Mouse (Mus musculus) telencephalon, adult 2 months (tissue): ENCODE measurements at regions not wholly inside any gene's neighbourhood (a gene's known extent, or its start where the extent isn't known, plus 50 kb on each side); places are given as distances from the start of the nearest gene placed in this dataset.

Experiments
- DNase-seq: peaks from one replicate; pipeline ENCODE4 v3.0.0-alpha.2; 2011; ENCODE audit warnings: low read depth, low spot score

DNA sequence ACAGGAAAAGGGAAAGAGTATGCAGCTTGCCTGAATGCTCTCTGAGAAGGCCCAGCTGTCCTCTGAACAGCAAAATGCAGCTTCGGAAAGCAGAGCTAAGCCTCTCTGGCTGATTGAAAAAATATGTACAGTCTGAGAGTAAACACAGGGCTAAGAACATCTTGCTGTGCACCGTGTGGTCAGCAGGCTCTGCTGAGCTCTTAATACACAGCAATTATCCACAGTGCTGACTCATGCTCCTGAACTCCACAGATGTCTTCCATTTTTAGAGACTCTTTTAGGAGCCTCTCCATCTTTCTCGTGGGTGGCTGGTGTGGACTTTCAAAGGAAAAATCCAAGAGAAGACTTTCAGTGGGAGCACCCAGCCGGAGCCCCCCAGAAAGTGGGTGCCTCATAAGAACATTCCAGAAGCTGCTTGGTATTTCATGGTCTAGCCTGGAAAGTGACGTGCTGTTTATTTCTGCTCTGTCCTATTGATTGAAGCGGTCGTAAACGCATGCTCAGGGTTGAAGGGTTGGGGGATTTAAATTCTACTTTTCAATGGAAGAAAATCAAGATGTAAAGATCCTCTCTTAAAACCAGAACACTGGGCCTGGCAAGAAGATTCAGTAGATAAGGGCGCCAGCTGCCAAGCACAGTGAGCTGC, 209.5 kb downstream of the Mreg start:
- DNase-seq = peak; percentile 78

DNA sequence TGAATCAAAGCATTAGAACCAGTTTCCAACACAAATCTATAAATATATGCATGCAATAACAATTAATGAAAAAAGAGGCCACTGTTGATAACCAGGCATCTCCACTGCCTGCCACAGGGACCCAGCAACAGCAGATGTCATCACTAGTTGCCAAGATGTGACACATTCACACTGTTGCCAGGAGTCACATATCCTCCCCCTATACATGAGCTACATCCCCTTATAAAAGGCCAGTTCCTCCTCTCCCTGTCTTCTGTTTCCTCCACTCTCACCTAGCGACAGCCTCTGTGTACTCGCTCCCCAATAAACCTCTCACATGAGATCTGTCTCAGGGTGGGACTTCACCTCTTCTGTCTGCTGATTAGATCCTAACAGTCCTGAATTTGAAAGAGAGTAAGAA, 211.4 kb downstream of the Mreg start:
- no peak for DNase-seq

DNA sequence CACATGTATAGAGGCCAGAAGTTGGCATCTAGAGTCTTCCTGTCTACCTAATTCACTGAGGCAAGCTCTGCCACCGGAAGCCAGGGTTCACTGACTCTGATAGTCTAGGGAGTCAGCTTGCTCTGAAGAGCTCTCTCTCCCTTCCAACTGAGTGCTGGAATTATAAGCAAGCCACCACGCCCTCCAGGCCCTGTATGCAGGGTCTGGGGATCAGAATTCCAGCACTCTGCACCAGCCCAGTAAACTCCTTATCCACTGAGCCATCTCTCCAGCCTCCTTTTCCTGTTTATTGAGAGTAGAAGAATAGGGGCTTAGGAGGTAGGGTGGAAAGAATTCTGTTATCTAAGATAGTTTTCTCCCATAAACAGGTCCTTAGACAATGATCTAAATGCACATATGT, 215.3 kb downstream of the Mreg start:
- DNase-seq = no peak

DNA sequence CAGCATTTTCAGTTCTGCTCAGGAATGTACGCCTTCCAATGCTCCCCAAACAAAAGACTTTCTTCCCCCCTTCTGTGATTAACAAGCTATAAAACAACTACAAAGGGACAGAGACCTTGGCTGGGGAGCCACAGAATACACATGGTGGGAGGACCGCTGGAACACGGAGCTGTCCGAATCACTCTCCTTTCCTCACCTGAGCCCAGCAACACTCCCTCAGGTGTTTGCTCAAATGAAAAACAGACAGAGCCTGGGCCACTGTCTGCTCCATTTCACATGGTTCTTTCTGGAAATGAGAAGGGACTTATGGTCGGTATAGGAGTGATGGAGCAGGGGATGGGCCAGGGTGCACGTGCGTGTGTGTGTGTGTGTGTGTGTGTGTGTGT, 215.9 kb downstream of the Mreg start:
- no peak for DNase-seq

DNA sequence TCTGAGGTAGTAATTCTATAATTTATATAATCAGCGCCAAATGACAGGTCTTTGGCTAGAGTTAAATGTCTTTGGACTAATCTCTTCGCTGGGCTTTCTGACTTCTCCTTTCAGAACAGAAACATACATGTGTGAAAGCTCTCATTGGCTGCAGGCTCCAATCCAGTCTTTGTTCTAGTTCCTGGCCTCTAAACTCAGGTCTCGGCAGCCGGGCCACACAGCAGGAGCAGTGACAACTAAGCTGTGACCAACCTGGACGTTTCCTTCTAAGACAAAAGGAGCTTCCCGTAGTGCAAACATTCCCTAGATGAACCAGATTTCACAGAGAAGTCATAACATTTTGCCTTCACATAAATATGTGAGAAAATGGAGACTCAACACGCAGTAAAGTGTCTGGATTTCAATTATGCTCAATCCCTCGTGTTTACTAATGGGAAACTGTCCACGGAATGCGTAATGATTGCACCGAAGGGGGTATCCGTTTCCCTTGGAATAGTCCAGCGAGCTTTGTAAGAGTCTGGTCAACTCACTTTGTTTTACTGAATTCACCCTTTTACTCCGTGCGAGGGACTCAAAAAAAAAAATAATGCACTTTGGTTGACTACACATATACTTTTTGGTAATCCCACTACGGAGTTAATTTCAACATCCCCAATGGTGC, 216.4 kb downstream of the Mreg start:
- DNase-seq = no peak

DNA sequence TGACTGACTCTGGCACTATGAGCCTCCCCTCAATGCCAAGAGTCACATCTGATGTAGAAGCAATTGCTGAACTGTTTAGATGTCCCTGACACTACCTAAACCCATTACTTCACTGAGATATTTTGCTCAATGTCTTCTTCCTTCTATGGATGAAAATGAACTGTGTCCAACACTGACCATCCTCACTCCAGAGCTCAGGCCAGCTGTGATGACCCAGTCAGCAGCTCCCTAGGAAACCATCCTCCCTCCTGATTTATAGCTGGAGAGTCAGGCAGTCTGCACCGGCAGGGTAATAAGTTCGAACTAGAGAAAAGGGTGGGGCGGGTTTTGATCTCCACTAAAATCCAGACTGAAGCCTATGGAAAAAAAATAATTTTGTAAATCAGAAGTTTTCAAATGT, 221.2 kb downstream of the Mreg start:
- no peak for DNase-seq

DNA sequence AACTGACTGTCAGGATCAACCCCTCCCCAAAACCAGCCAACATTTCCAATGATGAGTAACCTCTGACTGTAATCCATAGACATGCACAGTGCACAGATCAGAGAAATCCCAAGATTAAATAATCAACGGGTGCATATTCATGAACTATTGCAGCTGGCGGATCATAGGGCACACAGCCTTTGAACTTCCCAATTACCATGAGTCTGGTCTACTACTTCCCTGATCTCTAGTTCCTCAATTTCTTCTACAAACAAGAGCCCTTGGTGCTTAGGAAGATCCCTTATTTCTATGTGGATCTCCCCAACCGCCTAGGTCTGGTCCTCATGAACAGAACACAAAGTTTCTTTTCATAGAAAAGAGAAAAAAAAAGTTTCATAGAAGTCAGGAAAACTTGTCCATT, 224.0 kb downstream of the Mreg start:
- DNase-seq = no peak

DNA sequence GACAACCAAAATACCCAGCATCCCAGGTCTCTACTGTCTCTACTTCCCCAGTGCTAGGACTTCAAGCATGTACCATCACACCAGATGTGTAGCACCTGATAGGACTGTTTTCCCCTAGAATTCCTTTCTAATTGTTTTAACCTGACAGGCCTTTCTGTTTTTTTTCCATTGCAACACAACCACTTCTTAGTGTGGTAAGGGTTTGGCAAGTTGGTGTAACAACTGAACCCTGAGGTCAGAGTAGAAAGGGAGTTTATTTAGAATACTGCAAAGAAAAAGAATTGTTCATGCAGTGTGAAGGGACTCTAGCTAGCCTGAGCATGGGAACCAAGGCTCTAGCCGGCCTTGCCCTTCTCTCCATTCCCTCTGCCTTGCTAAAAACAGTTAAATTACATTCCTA, 226.1 kb downstream of the Mreg start:
- DNase-seq = no peak

DNA sequence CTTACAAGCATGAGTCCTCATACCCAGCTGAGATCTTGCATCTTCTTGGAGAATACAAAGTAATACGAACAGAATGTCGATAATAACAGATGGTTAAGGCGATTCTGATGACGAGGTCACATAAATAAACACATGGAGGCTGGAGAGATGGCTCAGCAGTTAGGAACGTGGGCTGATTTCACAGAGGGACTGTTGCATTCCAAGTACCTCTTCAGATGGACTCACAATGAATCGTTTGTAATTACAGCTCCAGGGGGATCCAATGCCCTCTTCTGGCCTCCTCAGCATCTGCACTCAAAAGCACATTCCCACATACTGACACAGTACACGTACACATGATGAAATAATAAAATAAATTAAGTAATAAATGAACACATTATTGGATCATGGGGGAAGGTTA, 228.3 kb downstream of the Mreg start:
- no peak for DNase-seq

DNA sequence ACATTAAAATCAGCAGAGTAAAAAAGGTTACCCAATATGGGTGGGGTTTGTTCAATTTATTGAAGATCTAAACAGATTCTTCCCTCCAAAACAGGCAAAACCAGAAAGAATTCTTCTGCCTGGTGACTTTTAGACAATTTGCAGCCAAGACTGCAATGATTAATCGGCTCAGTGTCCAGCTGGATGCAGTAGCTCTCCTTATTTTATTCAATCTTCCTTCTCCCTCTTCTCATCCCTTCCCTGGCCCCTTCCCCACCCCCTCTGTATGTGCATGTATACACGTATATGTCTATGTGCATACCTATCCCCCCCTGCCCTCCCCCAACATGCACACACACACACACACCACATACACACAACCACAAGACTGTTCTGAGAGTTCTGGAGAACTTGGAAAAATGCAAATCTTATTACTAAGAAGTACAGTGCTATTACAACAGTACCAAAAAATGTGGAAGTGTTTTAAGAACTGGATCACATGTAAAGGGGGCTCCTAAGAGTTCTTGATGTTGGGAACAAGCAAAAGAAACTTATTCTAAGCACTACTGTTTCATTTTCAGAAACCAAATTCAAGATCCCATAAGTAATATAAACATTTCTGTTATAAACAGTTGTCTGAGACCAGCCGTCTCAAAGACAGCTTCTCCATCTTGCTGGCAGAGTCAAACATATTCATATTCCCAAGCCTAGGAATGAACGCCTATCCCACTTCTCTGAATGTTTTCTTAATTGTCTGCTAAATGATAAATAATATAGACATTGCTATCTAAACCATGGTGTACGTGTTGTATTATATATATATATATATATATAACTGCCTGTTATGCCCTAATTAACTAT, 229.5 kb downstream of the Mreg start:
- no peak for DNase-seq

DNA sequence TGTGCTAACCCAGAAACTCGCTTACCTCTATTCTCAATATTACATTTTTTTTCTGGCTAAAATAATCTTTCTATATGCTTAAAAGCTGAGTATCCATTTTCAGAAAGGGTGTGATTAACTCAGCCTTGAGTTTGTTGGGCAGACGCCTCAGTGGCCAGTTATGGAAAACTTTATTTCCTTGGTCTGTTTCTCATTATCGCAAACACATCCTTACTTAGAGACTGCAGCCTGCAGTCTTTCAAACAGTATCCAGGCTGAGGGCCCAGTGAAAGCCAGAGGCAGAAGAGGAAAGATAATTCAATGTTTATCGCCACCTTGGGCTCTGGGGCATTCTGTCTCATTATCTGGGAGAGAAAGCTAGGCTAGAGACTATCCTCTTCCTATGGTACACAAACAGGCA, 231.5 kb downstream of the Mreg start:
- DNase-seq = no peak

DNA sequence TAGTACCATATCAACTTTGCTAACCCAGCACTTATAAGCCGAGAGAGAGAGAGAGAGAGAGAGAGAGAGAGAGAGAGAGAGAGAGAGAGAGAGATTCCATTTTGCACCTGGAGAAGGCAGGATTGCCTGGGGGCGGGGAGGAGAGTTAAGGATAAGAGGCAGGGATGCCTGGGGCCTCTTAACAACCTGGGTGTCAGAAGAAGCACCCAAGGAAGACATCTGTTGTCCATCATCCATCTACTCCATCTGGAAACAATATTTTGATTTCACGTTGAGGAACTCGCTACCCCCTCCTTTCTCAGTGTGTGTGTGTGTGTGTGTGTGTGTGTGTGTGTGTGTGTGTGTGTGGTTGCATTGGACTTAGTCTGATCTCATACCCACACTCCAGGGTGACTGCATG, 232.8 kb downstream of the Mreg start:
- no peak for DNase-seq

DNA sequence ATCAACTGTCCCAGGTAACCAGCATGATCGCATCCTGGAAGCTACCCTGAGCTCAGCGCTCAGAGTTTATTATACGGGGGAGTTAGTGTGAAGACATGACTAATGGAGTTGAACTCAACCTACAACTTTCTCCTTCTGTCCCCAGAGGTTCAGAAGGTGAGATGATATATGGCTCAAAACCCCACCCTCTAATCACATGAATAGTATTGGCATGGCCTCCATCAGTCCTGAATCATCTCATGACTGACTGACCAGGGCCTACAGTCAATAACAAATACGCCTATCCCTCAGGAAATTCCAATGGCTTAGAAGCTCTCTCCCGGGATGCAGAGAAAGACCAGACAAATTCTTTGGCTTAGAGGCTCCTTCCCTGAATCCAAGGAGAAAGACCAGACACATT, 234.7 kb downstream of the Mreg start:
- DNase-seq = no peak

DNA sequence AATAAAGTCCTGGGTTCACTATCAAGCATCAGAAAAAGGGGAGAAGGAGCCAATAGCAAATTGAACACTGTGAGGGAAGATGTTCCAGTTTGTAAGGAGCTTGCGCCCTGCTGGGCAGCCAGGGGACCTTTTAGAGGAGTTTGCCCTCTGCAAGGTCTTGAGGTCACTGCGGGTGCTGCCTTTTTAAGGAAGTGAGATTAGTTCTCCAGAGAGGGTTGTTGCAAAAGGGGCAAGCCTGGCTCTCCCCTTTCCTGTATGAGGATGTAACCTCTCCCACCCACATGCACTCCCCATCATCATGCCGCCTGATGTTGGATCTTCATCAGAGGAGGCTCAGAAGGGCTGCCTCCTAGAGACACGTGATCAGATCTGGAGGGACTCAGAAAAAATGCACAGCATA, 237.4 kb downstream of the Mreg start:
- no peak for DNase-seq

DNA sequence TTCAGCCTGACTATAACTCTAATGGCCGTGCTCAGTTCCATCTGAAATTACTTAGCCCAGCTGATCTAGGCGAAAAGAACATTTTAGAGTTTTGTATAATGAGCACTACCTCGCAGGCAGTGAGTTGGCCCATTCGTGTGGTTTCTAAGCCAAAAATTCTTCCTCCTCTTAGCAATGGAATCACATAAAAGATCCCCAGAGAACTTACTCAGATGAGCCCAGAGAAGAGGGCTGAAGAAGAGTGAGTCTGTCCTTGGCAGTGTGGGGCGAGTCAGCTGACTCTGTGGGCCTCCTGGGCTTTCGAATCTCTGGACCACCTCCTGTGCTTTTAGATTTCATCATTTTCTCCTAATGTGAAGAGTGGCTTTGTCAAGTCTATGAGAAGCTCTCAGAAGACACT, 240.2 kb downstream of the Mreg start:
- peak; percentile 42 for DNase-seq

DNA sequence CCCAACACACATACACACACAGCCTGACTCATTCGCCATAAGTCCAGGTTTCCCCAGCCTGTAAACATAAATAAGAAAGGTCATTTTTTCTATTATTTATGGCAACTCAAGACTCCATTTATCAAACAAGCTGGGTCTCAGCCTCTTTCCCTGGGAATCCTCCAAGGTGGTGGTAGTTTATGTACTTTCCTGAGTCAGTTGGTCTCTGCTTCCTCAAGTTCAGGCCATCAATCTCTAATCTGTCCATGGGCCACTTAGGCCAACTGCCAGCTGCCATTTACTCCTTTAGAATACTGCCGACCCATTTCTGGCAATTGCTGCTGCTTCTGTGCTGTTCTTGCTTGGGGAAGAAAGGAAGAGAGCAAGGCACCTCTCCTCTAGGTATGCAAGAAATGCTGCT, 241.3 kb downstream of the Mreg start:
- no peak for DNase-seq

DNA sequence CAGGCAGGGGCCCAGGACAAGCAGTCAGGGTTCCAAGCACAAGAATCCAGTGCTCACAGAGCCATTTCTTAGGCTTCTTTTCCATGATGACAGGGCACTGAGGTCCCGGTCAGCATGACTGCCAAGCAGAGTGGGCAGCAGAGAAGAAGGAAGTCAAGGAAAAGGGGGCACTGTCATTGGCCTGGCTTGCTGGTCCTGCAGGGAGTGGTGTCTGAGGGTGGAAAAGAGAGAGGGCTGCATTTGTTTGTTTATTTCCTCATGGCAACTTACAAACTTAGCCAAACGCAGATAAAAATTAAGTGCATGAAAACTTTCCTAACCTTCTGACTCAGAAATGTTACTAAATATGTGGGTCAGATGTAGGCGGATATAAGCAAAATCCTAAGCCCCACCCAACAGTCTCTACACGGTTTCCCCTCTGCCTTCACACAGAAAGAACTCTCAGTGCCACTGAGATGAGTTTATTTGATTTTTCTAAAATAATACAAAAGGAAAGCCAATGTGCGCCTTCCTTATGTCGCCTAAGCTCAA, 244.5 kb downstream of the Mreg start:
- no peak for DNase-seq

DNA sequence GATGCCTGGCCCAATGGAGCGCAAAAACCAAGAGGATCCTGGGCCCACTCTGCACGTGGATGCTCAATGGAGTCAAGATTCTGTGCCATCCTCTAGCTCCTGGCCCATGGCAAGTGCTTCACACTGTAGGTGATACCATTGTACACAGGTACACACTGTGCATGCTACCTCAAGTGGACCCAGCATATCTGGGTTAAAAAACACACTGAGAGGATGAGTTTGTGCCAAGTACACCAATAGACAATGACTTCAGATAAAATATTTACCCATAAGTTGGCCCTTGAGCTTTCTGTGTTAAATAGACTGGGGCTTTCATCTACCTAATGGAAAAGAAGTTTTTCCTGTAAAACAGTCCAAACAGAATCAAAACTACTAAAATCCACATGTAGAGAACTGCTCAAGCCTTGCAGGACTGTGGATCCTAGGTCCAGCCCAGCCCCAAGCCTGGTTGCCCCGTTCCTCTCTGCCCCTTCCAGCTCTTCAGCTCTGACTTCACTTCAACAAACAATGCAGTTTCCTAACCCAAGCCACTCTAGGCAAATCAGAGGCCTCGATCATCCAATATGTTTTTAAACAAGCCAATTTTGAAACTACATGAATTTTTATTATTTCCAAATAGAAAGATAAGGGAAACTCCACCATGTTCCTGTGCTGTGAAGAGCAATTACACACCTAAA, 247.5 kb downstream of the Mreg start:
- DNase-seq = no peak

DNA sequence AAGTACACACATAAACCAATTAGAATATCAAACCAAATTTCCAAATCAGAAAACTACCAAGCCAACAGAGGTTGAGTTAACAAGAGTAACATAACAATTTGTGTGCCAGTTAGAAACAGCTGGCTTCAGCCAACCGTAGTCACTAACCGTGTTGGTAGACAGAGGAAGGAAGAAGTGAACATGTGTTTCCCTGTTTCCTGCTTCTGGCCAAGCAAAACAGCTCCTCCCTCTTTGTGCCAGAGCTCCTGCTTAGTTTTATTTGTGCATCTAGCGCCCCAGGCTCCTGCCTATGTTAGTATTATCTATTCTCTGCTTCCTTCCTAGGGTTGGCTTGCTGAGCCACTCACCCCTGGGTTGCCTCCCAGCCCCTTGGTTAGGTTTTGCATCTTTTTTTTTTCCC, 255.2 kb downstream of the Mreg start:
- DNase-seq = no peak

DNA sequence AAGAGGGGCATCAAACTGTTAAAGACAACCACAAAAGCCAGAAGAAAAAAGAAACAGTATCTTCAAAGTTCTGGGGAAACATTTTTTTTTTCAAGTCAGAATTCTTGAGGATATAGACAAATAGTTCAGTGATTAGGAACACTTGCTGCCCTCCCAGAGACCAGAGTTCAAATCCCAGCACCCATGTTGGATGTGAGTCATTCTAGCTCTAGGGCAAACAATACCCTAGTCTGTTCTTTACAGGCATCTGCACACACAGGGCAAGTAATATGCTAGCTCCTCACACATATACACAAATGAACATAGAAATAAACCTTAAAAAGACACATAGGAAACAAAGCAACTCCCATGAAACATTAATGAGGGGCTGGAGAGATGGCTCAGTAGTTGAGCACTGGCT, 256.8 kb downstream of the Mreg start:
- DNase-seq = no peak

DNA sequence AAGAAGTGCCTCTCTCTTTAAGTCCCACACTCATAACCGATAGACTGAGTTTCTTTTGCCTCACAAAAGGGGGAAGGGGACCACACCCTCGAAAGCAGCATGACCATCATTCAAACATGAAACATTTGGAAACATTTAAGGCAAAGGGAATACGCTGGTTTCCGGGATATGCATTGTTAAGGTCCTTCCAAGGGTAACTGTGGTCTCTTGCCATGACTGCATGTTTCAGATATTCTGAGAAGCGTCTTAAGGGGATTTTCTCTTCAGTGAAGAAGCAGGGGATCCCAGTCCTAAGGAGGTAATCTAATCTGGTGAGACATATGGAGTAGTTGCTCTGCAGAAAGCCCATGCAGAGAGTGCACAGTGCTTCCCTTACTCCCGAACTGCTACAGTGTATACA, 258.8 kb downstream of the Mreg start:
- no peak for DNase-seq

DNA sequence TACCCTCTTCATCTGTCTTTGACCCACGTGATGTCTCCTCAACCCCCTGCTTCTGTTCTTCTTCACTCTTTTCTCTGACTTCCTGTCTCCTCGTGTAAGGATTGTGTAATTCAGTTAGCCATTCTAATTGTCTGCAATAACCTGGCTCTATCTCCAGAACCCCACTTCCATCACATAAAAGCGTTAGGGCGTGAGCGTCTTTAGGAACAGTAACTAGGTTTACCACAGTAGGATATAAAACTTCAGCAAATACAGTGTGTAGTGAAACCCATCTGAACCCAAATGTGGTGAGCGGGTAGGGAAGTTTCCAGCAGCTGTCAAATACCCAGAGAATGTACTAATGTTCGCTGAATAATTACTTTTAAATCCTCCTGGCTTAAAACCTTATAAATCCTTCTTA, 262.6 kb downstream of the Mreg start:
- no peak for DNase-seq
